Mouse (Mus musculus): Measurements from ENCODE around the gene Capn3. TPM values are rescaled to one million over a fixed set of nuclear protein-coding genes. Genes with fewer than 3 reads are reported as not detected.

Gene Capn3
- polyA plus RNA-seq, 1 experiment from 2014 or later = 1.4 TPM

DNA sequence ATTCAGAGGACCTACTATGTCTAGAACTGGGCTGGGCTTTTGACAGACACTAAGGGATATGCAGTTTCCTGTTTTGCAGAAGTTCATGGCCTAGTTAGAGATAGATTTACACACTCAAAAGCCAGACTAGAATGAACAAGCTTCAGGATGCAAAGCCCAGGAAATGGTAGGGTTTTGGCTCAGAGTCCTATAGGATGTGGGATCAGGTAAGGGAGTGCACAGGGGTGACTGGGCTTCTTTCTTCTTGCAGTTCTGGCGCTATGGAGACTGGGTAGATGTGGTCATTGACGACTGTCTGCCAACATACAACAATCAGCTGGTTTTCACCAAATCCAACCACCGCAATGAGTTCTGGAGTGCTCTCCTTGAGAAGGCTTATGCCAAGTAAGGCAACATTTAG lies 28.4 kb downstream of the Capn3 start:
- Histone ChIP-seq H3K4me2 (no peak overlapping the region), H3K27me3 (replicated peaks) (no peaks in the 10 kb centered on the region), H3K4me1 (no peaks in the 10 kb centered on the region), H3K36me3 (no peaks in the 10 kb centered on the region), H3K9ac (no peak overlapping the region), H3K27ac (no peak overlapping the region), H3K9me3 (no peaks in the 10 kb centered on the region), H3K4me3 (replicated peaks) (no peak overlapping the region)
- 91% methylated on average over 3 of the region's 3 CpGs for WGBS
- ATAC-seq (ENCODE audit: insufficient read depth, low FRiP score, low read depth) = no peak

DNA sequence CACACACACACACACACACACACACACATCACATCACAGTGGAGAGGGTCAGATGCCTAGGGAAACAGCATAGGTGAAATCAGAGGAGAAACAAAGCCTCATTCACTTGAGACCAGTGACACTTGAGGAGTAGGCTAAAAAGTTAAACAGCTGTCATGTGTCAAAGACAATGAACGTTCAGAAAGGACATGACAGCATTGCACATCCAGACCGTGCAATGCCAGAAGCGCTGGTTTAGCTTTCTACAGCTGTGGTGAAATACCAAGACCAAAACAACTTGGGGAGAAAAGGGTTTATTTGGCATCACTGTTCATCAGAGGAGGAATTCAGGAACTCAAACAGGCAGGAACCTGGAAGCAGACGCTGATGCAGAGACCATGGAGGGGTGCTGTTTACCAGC lies 37.4 kb downstream of the Capn3 start:
- no peak overlapping the region for H3K4me2 ChIP-seq
- H3K36me3 ChIP-seq = no peaks in the 10 kb centered on the region
- H3K9ac ChIP-seq = no peak overlapping the region
- no peaks in the 10 kb centered on the region for H3K9me3 ChIP-seq
- no peaks in the 10 kb centered on the region for H3K4me1 ChIP-seq
- WGBS = 36% methylated on average over 4 of the region's 4 CpGs
- H3K4me3 ChIP-seq (replicated peaks) = no peak overlapping the region
- H3K27me3 ChIP-seq (replicated peaks) = no peaks in the 10 kb centered on the region
- no peak for ATAC-seq (ENCODE audit: insufficient read depth, low FRiP score, low read depth)
- H3K27ac ChIP-seq = no peak overlapping the region

DNA sequence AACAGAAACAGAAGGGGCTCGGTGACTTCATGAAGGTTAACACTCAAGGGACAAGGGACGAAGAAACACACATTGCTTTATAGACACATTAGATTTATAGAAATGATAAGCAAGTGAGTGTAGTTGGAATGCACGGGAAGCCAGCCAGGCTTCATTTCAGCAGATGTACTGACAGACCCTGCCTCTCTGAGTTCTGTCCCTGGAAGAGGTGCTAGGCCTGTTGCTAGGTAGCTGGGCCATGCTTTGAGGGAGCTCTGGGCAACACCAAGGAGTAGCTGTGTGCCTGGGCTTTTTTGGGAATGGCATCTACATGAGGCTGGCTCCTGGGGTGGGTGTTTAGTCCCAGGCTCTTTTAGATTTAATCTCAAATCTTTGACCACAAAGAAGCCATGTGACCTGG lies 40.7 kb downstream of the Capn3 start:
- H3K4me1 ChIP-seq = peaks cover 14% of the 10 kb centered on the region
- no peak overlapping the region for H3K4me3 ChIP-seq (replicated peaks)
- H3K4me2 ChIP-seq = no peak overlapping the region
- no peak overlapping the region for H3K27ac ChIP-seq
- no peak overlapping the region for H3K9ac ChIP-seq
- no peaks in the 10 kb centered on the region for H3K27me3 ChIP-seq (replicated peaks)
- H3K9me3 ChIP-seq = no peaks in the 10 kb centered on the region
- no peaks in the 10 kb centered on the region for H3K36me3 ChIP-seq
- WGBS = 46% methylated on average over 3 of the region's 3 CpGs
- no peak for ATAC-seq (ENCODE audit: insufficient read depth, low FRiP score, low read depth)

DNA sequence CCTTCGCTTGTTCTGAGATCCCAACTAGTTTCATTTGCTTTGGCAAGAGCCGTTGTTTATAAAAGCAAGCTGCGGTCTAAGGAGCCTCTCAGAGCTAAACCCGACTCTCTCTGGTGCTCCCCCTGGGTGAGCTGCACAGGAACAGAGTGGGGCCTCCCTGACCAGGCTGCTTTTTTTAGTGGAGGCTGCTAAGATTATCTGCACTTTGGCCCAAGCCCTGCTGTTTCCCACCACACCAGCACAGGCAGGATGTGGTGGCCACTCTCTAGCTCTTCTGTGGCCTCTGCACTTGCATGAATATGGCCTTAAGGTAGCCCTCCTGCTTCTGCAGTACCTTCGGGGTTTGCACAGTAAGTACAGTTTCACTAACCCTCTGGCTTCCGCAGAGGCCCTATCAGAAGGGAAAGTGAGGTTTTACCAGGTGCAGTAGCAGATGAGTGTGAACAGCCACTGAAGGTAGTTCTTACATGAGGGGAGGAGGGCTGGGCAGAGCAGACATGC lies 44.2 kb downstream of the Capn3 start:
- no peak overlapping the region for H3K4me3 ChIP-seq (replicated peaks)
- H3K4me2 ChIP-seq = peak overlapping the region; percentile 6; the same call in 1 of the 2 replicates
- H3K9me3 ChIP-seq = no peaks in the 10 kb centered on the region
- H3K27me3 ChIP-seq (replicated peaks) = no peaks in the 10 kb centered on the region
- 0 out of 2 replicates have a peak, but pooled peaks cover 3% of the 10 kb centered on the region for H3K36me3 ChIP-seq
- 32% methylated on average over 6 of the region's 6 CpGs for WGBS
- ATAC-seq (ENCODE audit: insufficient read depth, low FRiP score, low read depth) = peak; percentile 34; the same call in 1 of the 2 replicates
- H3K9ac ChIP-seq = no peak overlapping the region
- peaks cover 20% of the 10 kb centered on the region for H3K4me1 ChIP-seq
- 0 out of 2 replicates have a peak overlapping the region, but pooled peaks have one; percentile 19 for H3K27ac ChIP-seq

DNA sequence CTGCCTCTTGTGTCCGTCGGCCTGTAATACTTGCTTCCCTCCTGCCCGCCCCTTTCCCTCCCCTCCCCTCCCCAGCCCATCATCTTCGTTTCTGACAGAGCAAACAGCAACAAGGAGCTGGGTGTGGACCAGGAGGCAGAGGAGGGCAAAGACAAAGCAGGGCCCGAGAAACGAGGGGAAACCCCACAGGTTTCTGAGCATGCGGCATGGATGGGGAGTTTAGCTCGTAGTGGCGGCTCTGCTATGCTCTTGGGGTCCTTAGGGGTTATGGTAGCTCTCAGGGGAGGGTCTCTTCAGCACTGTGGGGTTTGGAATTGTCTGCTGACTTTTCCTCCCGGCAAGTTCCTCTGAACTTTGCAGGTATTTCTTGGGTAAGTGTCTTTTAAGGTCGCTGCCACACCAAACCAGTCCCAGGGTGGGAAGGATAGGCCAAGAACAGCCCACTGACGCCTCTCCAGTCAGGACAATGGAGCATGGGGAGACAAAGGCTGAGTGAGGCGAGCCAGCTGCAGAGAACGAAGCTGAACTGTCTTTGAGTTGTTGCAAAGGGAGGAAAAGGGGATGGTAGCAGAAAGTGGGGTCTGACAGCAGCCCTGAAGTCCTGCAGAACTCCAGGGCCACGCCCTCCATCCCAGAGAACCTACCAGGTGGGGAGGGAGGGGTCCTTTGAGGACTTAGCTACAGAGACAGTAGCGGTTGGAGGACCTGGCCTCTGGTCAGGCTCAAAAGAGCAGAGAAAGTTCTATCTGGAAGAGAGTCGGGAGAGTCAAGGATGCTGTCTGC lies 45.5 kb downstream of the Capn3 start:
- Histone ChIP-seq H3K9ac (no peak overlapping the region), H3K4me1 (peaks cover 20% of the 10 kb centered on the region)

DNA sequence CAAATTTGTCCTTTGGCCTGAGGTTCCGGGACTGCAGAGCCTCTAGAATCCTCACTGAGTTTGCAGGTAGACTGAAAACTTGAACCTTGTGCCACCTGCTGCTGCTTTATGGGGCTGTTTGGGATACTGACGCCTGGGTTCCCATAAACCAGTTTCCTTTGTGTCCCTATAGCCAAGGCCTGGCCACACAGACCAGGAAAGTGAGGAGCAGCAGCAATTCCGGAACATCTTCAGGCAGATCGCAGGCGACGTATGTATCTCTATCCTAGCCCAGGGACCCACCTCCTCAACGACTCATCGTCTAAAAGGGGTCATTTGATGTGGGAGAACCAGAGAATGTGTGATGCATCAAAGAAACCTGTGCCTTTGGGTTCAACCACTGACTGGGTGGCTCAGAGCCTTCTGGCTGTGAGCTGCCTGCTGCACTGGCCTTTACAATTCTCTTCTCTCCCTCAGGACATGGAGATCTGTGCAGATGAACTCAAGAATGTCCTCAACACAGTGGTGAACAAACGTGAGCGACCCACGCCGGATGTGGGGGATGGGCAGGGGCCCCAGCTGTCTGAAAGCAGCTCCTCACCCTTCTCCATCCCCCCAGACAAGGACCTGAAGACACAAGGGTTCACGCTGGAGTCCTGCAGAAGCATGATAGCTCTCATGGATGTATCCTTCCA lies 46.2 kb downstream of the Capn3 start:
- ATAC-seq (ENCODE audit: insufficient read depth, low FRiP score, low read depth) = no peak
- H3K9me3 ChIP-seq = no peaks in the 10 kb centered on the region

More for the DNA sequence above, 45.5 kb downstream of the Capn3 start:
- Histone ChIP-seq H3K27ac (no peak overlapping the region), H3K36me3 (peaks cover 14% of the 10 kb centered on the region), H3K4me2 (no peak overlapping the region; the same call in 1 of the 2 replicates), H3K4me3 (replicated peaks) (no peak overlapping the region), H3K27me3 (replicated peaks) (no peaks in the 10 kb centered on the region), H3K9me3 (no peaks in the 10 kb centered on the region)
- ATAC-seq (ENCODE audit: insufficient read depth, low FRiP score, low read depth) = 0 out of 2 replicates have a peak, but pooled peaks have one; percentile 23
- 38% methylated on average over 17 of the region's 17 CpGs for WGBS

DNA sequence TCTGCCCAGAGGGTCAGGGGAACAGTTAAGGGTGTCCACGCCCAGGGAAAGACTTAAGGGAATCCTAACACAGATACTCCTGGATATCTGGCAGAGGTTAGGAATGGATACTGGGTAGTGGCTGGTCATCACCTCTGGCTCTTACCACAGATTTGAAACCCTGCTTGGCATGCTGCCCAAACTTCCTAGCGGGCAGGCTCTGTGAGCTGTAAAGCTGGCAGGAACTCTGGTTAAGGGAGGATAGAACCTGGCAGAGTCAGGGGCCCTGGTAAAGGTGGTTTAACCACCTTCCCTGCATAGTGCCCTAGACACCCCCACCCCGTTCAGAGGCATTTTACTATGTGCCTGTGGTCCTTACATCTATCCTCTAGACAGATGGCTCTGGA lies 46.8 kb downstream of the Capn3 start:
- H3K4me3 ChIP-seq (replicated peaks) = no peak overlapping the region
- no peak overlapping the region for H3K9ac ChIP-seq
- H3K27me3 ChIP-seq (replicated peaks) = no peaks in the 10 kb centered on the region
- no peak for ATAC-seq (ENCODE audit: insufficient read depth, low FRiP score, low read depth)
- peaks cover 20% of the 10 kb centered on the region for H3K4me1 ChIP-seq
- no peaks in the 10 kb centered on the region for H3K9me3 ChIP-seq
- H3K4me2 ChIP-seq = no peak overlapping the region
- H3K36me3 ChIP-seq = peaks cover 16% of the 10 kb centered on the region
- WGBS = 73% methylated on average over 3 of the region's 3 CpGs
- H3K27ac ChIP-seq = no peak overlapping the region

More for the DNA sequence above, 46.2 kb downstream of the Capn3 start:
- no peak overlapping the region for H3K4me3 ChIP-seq (replicated peaks)
- no peaks in the 10 kb centered on the region for H3K27me3 ChIP-seq (replicated peaks)
- no peak overlapping the region for H3K27ac ChIP-seq
- WGBS = 62% methylated on average over 13 of the region's 13 CpGs
- H3K36me3 ChIP-seq = peaks cover 16% of the 10 kb centered on the region
- H3K9ac ChIP-seq = no peak overlapping the region
- no peak overlapping the region for H3K4me2 ChIP-seq
- H3K4me1 ChIP-seq = peaks cover 20% of the 10 kb centered on the region

DNA sequence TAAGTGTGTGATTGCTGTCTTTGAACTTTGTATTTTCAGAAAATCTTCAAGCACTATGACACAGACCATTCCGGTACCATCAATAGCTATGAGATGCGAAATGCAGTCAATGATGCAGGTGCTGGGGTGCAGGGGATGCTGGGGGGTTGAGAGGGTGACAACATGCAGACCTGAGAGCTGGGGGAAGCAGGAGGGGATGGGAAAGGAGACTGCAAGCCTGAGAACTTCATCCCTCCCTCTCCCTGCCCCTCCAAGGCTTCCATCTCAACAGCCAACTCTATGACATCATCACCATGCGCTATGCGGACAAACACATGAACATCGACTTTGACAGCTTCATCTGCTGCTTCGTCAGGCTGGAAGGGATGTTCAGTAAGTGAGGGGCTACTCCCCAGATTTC lies 47.3 kb downstream of the Capn3 start:
- 82% methylated on average over 6 of the region's 6 CpGs for WGBS
- Histone ChIP-seq H3K9me3 (no peaks in the 10 kb centered on the region), H3K27me3 (replicated peaks) (no peaks in the 10 kb centered on the region), H3K4me3 (replicated peaks) (no peak overlapping the region), H3K9ac (no peak overlapping the region), H3K27ac (no peak overlapping the region), H3K4me2 (no peak overlapping the region), H3K4me1 (peaks cover 20% of the 10 kb centered on the region), H3K36me3 (peaks cover 16% of the 10 kb centered on the region)
- ATAC-seq (ENCODE audit: insufficient read depth, low FRiP score, low read depth) = no peak

DNA sequence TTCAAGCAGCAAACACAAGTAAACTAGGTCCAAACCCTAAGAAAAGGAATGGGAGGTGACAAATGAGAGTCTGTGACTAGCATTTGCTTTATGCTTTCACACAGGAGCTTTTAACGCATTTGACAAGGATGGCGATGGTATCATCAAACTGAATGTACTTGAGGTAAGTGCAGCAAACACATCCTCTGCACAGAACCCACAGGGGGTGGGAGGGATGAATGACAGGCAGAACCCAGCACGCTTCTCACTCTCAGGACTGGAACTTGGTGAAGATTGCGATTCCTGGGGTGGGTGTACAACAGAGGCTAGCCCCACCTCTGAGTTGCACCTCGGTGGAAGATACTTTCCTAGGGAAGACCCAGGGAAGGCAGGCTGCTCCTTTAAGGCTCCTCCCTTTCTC lies 48.2 kb downstream of the Capn3 start:
- H3K36me3 ChIP-seq = peaks cover 22% of the 10 kb centered on the region
- WGBS = 76% methylated on average over 5 of the region's 5 CpGs
- H3K4me1 ChIP-seq = peaks cover 20% of the 10 kb centered on the region
- H3K4me2 ChIP-seq = no peak overlapping the region
- no peak overlapping the region for H3K4me3 ChIP-seq (replicated peaks)
- ATAC-seq (ENCODE audit: insufficient read depth, low FRiP score, low read depth) = no peak
- no peaks in the 10 kb centered on the region for H3K9me3 ChIP-seq
- no peaks in the 10 kb centered on the region for H3K27me3 ChIP-seq (replicated peaks)
- no peak overlapping the region for H3K9ac ChIP-seq
- H3K27ac ChIP-seq = no peak overlapping the region

DNA sequence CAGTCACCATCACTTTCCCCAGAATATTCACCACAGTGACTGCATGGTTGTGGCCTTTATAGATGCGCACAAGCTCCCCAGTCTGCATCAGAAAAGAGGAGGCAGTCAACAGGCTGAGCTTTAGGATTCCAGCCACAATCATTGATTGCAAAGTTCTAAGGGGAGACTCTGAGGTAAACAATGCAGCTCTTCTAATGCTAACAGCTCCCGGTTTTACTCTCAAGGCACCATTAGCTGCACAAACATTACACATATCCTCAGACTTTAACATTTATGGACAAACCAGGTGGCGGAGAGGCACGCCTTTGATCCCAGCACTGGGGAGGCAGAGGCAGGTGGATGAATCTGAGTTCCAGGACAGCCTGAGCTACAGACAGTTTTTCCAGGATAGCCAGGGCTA lies 58.4 kb downstream of the Capn3 start:
- Histone ChIP-seq H3K27ac (no peak overlapping the region), H3K27me3 (replicated peaks) (no peaks in the 10 kb centered on the region), H3K9ac (no peak overlapping the region), H3K4me3 (replicated peaks) (no peak overlapping the region), H3K9me3 (no peaks in the 10 kb centered on the region), H3K36me3 (peaks cover 40% of the 10 kb centered on the region), H3K4me1 (no peaks in the 10 kb centered on the region), H3K4me2 (no peak overlapping the region)
- WGBS = 89% methylated on average over 4 of the region's 4 CpGs
- ATAC-seq (ENCODE audit: insufficient read depth, low FRiP score, low read depth) = no peak

DNA sequence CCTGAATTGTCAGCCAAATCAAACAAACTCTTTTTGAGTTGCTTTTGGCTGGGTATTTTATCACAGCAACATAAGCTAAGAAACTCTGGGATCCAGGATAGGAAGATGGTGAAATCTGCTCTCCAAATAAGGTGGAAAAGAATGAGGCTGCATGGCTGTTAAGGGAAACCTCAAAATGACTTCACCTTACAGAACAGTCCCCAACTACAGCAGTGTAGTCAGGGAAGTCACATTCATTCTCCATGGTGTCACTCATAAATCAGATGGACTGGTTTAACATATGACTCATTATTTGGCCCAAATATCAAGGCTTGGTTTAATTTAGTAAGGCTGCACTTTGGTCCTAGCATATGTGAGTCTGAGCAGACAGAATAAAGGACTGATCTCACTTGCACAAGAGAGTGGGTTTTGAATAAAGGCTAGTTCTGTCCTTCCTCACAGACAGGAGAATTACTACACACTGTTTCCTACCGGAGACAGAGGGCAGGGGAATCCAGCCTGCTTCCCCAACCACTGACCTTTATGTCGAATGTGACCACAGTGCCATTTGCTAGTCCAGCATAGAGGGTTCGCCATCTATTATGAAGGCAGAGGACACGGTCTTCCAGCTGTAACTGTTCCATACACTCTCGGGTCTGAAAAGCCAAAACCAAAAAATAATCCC lies 62.9 kb downstream of the Capn3 start:
- Histone ChIP-seq H3K27me3 (replicated peaks) (no peaks in the 10 kb centered on the region), H3K36me3 (peaks cover 47% of the 10 kb centered on the region), H3K9me3 (no peaks in the 10 kb centered on the region), H3K4me3 (replicated peaks) (no peak overlapping the region), H3K9ac (no peak overlapping the region), H3K27ac (no peak overlapping the region), H3K4me1 (no peaks in the 10 kb centered on the region), H3K4me2 (no peak overlapping the region)
- ATAC-seq (ENCODE audit: insufficient read depth, low FRiP score, low read depth) = no peak
- 85% methylated on average over 5 of the region's 5 CpGs for WGBS

DNA sequence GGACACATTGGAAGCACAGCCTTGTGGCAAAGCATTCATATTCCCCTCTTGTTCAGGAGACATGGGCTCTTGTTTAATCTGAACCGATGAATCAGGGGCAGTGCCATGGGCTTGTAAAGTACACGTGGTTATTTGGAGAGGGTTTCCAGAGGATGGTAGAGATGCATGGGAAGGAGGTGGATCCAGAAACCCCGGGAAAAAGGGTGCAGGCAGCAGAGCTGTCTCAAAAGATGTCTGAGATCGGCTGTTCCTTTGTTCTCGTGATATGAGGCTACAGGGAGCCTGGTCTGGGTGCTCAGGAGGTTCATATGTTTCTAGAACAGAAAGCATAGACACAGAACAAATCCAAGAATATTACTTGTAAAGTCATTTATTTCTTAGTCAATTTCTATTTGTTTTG lies 71.0 kb downstream of the Capn3 start:
- H3K36me3 ChIP-seq = peaks cover 50% of the 10 kb centered on the region; the same call in 1 of the 2 replicates

More for the DNA sequence above, 71.0 kb downstream of the Capn3 start:
- no peaks in the 10 kb centered on the region for H3K27me3 ChIP-seq (replicated peaks)
- no peak overlapping the region for H3K4me3 ChIP-seq (replicated peaks)
- H3K9ac ChIP-seq = no peak overlapping the region
- H3K4me2 ChIP-seq = no peak overlapping the region
- H3K27ac ChIP-seq = no peak overlapping the region
- no peaks in the 10 kb centered on the region for H3K4me1 ChIP-seq
- no peak for ATAC-seq (ENCODE audit: insufficient read depth, low FRiP score, low read depth)
- H3K9me3 ChIP-seq = no peaks in the 10 kb centered on the region
- WGBS = 90% methylated on average over 5 of the region's 5 CpGs

All from stomach, embryonic 15.5 days (tissue).